ENCODE assay signal across 8 mouse cellular contexts in the genomic region with DNA sequence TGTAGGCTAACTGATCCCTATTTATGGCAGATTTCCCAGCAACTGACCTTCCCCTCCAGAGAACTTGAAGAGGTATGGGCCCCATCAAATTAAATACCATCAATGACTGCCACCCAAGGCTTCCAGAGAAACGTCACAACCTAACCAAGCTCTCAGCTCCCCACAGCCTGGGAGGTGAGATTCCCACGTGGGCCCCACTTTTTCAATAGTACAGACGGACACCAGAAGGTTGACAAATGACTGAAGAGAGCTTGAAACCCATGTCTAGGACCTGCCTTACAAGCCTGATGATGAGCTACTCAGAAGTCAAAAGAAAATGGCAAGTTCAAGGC. TPM values are rescaled to one million over a fixed set of nuclear protein-coding genes. Genes with fewer than 3 reads are reported as not detected.
DNase-seq lines count a peak whose midpoint lies in the region; ATAC-seq and TF ChIP-seq lines count a peak whose summit lies in the region.

No protein-coding gene starts in this region.

- 46% methylated on average over 3 of the region's 3 CpGs for WGBS in heart, embryonic 12.5 days
- WGBS in hindbrain, embryonic 15.5 days = 46% methylated on average over 3 of the region's 3 CpGs
- WGBS in midbrain, embryonic 12.5 days = 53% methylated on average over 3 of the region's 3 CpGs

- H3K79me2 ChIP-seq in MEL (ENCODE audit: control insufficient read depth, insufficient read depth, low read length, poor library complexity) = peaks cover 45% of the 10 kb centered on the region

- no peak for TF ChIP-seq POLR2A in MEL (IDR thresholded peaks at IDR 0.05; ENCODE audit: control insufficient read depth in 1 of 2, insufficient read depth in 1 of 2, low read depth in 1 of 2, low read length in 2 of 2, poor library complexity in 1 of 2)

- H3K27me3 ChIP-seq in heart, embryonic 12.5 days (replicated peaks) = no peaks in the 10 kb centered on the region
- no peaks in the 10 kb centered on the region for H3K27me3 ChIP-seq in MEL (ENCODE audit: control insufficient read depth in 1 of 2, insufficient read depth in 2 of 2, low read length in 2 of 2)
- no peaks in the 10 kb centered on the region for H3K27me3 ChIP-seq in hindbrain, embryonic 15.5 days
- H3K27me3 ChIP-seq in midbrain, embryonic 12.5 days = no peaks in the 10 kb centered on the region

- intact Hi-C loops in left cerebral cortex, postnatal 36 days (cut with DNase I) = loop anchor here (5.0 kb wide), 1 partner anchor 68 kb away; a partner anchor contains a TSS

- H3K9me3 ChIP-seq in heart, embryonic 12.5 days (replicated peaks) = no peaks in the 10 kb centered on the region
- H3K9me3 ChIP-seq in MEL (replicated peaks; ENCODE audit: insufficient read depth, low read length) = no peaks in the 10 kb centered on the region
- no peaks in the 10 kb centered on the region for H3K9me3 ChIP-seq in hindbrain, embryonic 15.5 days
- H3K9me3 ChIP-seq in midbrain, embryonic 12.5 days = no peaks in the 10 kb centered on the region

- H3K4me3 ChIP-seq in heart, embryonic 12.5 days = peak overlapping the region; percentile 85
- H3K4me3 ChIP-seq in MEL (ENCODE audit: control insufficient read depth in 1 of 2, insufficient read depth in 1 of 2, low read depth in 2 of 2, low read length in 2 of 2) = peak overlapping the region; percentile 72 to 99
- H3K4me3 ChIP-seq in hindbrain, embryonic 15.5 days = peak overlapping the region; percentile 89
- peak overlapping the region; percentile 82 for H3K4me3 ChIP-seq in midbrain, embryonic 12.5 days

- TF ChIP-seq RAD21 in MEL (IDR thresholded peaks at IDR 0.05; ENCODE audit: low read depth, low read length) = no peak

- peak overlapping the region; percentile 94 for H3K27ac ChIP-seq in heart, embryonic 12.5 days (ENCODE audit: poor library complexity, severe bottlenecking)
- no peak overlapping the region for H3K27ac ChIP-seq in MEL (ENCODE audit: control insufficient read depth, low read depth, low read length)
- H3K27ac ChIP-seq in hindbrain, embryonic 15.5 days (replicated peaks) = peak overlapping the region; percentile 96; the same call in 1 of the 2 replicates
- peak overlapping the region; percentile 94; the same call in 1 of the 2 replicates for H3K27ac ChIP-seq in midbrain, embryonic 12.5 days (replicated peaks)

- TF ChIP-seq CTCF in MEL (IDR thresholded peaks at IDR 0.05 in 2 of 3, conservative IDR thresholded peaks at IDR 0.05 in 1 of 3; ENCODE audit: control insufficient read depth in 1 of 3, insufficient read depth in 1 of 3, low read depth in 2 of 3, low read length in 3 of 3, poor library complexity in 1 of 3, severe bottlenecking in 1 of 3) = no peak

- ATAC-seq in heart, embryonic 12.5 days (ENCODE audit: insufficient number of reproducible peaks, low FRiP score) = no peak
- no peak for ATAC-seq in hindbrain, embryonic 15.5 days (ENCODE audit: low FRiP score, low read depth)
- ATAC-seq in midbrain, embryonic 12.5 days (ENCODE audit: low FRiP score, low read depth) = no peak

- H3K4me2 ChIP-seq in heart, embryonic 12.5 days = peak overlapping the region; percentile 76
- peak overlapping the region; percentile 74 for H3K4me2 ChIP-seq in hindbrain, embryonic 15.5 days
- H3K4me2 ChIP-seq in midbrain, embryonic 12.5 days (replicated peaks) = peak overlapping the region; percentile 62

- H3K9ac ChIP-seq in heart, embryonic 12.5 days = peak overlapping the region; percentile 48
- peak overlapping the region; percentile 99 for H3K9ac ChIP-seq in MEL (ENCODE audit: control insufficient read depth, low read depth, low read length, poor library complexity, severe bottlenecking)
- no peak overlapping the region for H3K9ac ChIP-seq in hindbrain, embryonic 15.5 days
- H3K9ac ChIP-seq in midbrain, embryonic 12.5 days (replicated peaks) = 0 out of 2 replicates have a peak overlapping the region, but pooled peaks have one; percentile 97

- peaks cover 46% of the 10 kb centered on the region for H3K36me3 ChIP-seq in heart, embryonic 12.5 days
- H3K36me3 ChIP-seq in MEL (ENCODE audit: control insufficient read depth in 1 of 2, insufficient read depth in 2 of 2, low read length in 2 of 2) = peaks cover 10 to 12% of the 10 kb centered on the region in 2 experiments
- peaks cover 25% of the 10 kb centered on the region for H3K36me3 ChIP-seq in hindbrain, embryonic 15.5 days
- H3K36me3 ChIP-seq in midbrain, embryonic 12.5 days = peaks cover 40% of the 10 kb centered on the region

- H3K4me1 ChIP-seq in heart, embryonic 12.5 days (replicated peaks) = peaks cover 39% of the 10 kb centered on the region
- peaks cover 0 to 11% of the 10 kb centered on the region in 2 experiments; a peak in 3 of 4 replicates for H3K4me1 ChIP-seq in MEL (ENCODE audit: control insufficient read depth in 1 of 2, insufficient read depth in 2 of 2, low read length in 2 of 2)
- H3K4me1 ChIP-seq in hindbrain, embryonic 15.5 days (replicated peaks) = peaks cover 40% of the 10 kb centered on the region
- H3K4me1 ChIP-seq in midbrain, embryonic 12.5 days = peaks cover 37% of the 10 kb centered on the region

- DNase-seq in heart, adult 8-10 months (ENCODE audit: low spot score) = no peak
- DNase-seq in MEL (ENCODE audit: low read depth, low spot score) = no peak
- DNase-seq in spleen, postnatal 10 days (ENCODE audit: low spot score in 2 of 2) = no peak
- DNase-seq in thymus, postnatal 4 days = no peak
- no peak for DNase-seq in left cerebral cortex, postnatal 36 days (ENCODE audit: low spot score in 2 of 2)

- no peak for TF ChIP-seq EP300 in MEL (IDR thresholded peaks at IDR 0.05; ENCODE audit: low read depth in 1 of 2, low read length in 2 of 2)

TF ChIP-seq in MEL, 35 proteins besides CTCF, POLR2A, EP300 and RAD21 (continues in another document):
- TF ChIP-seq CHD1 (IDR thresholded peaks at IDR 0.05; ENCODE audit: low read depth, low read length) (no peak), MAZ (IDR thresholded peaks at IDR 0.05; ENCODE audit: low read depth, low read length) (no peak), RCOR1 (IDR thresholded peaks at IDR 0.05; ENCODE audit: low read depth, low read length) (no peak), MEF2A (IDR thresholded peaks at IDR 0.05; ENCODE audit: extremely low read depth, insufficient replicate concordance, low read depth, low read length, poor library complexity, severe bottlenecking) (no peak), NELFE (IDR thresholded peaks at IDR 0.05; ENCODE audit: low read depth, low read length) (no peak)

RNA-seq across cellular contexts. Expression of a gene that starts 1.6 kb away (rescaled TPM):
- 377 and 394 TPM in 2 replicates for polyA plus RNA-seq in heart, embryonic 12.5 days (2016; fragmentation: Nextera tagmentation; extraction: Ambion mirVana)
- total RNA-seq in heart, adult 8-10 months (2022) = 100 to 1,000 TPM in 2 of 4 experiments, 10 to 100 TPM in 2; 88.3 to 107 (median 102) TPM
- 317 and 339 TPM in 2 replicates for total RNA-seq in MEL (2012; rRNA removed)
- polyA plus RNA-seq in MEL (2012; ENCODE audit: insufficient read depth in 1 of 2, insufficient read length in 2 of 2, low read depth in 1 of 2, low replicate concordance in 2 of 2, missing spikeins in 1 of 2) = 100 to 1,000 TPM; 254 to 715 TPM
- 584 and 590 TPM in 2 replicates for polyA plus RNA-seq in hindbrain, embryonic 15.5 days (2015; fragmentation: Nextera tagmentation; extraction: Ambion mirVana)
- 643 and 658 TPM in 2 replicates for polyA plus RNA-seq in midbrain, embryonic 12.5 days (2016; fragmentation: Nextera tagmentation; extraction: Ambion mirVana)
- total RNA-seq in left cerebral cortex, postnatal 36 days (2021) = 100 to 1,000 TPM; 143 to 145 TPM

RNA-seq across cellular contexts. Expression of a gene that starts 10.1 kb away (rescaled TPM):
- polyA plus RNA-seq in heart, embryonic 12.5 days (2016; fragmentation: Nextera tagmentation; extraction: Ambion mirVana) = 10.7 and 11.5 TPM in 2 replicates
- total RNA-seq in heart, adult 8-10 months (2022) = 1 to 10 TPM; 1.4 to 2.7 (median 1.8) TPM
- 0.20 and 0.35 TPM in 2 replicates for total RNA-seq in MEL (2012; rRNA removed)
- polyA plus RNA-seq in MEL (2012; ENCODE audit: insufficient read depth in 1 of 2, insufficient read length in 2 of 2, low read depth in 1 of 2, low replicate concordance in 2 of 2, missing spikeins in 1 of 2) = under 1 TPM in 1 of 2 experiments, not detected in 1; 0.81 TPM
- 56.1 and 58.1 TPM in 2 replicates for polyA plus RNA-seq in hindbrain, embryonic 15.5 days (2015; fragmentation: Nextera tagmentation; extraction: Ambion mirVana)
- polyA plus RNA-seq in midbrain, embryonic 12.5 days (2016; fragmentation: Nextera tagmentation; extraction: Ambion mirVana) = 40.6 and 43.7 TPM in 2 replicates
- total RNA-seq in left cerebral cortex, postnatal 36 days (2021) = 10 to 100 TPM; 85.4 to 97.7 TPM

RNA-seq across cellular contexts. Expression of a gene that starts 12.6 kb away (rescaled TPM):
- 59.5 and 60.8 TPM in 2 replicates for polyA plus RNA-seq in heart, embryonic 12.5 days (2016; fragmentation: Nextera tagmentation; extraction: Ambion mirVana)
- 10 to 100 TPM; 23.2 to 31.9 (median 27.0) TPM for total RNA-seq in heart, adult 8-10 months (2022)
- 78.6 and 83.4 TPM in 2 replicates for total RNA-seq in MEL (2012; rRNA removed)
- polyA plus RNA-seq in MEL (2012; ENCODE audit: insufficient read depth in 1 of 2, insufficient read length in 2 of 2, low read depth in 1 of 2, low replicate concordance in 2 of 2, missing spikeins in 1 of 2) = 10 to 100 TPM in 1 of 2 experiments, not detected in 1; 82.1 TPM
- polyA plus RNA-seq in hindbrain, embryonic 15.5 days (2015; fragmentation: Nextera tagmentation; extraction: Ambion mirVana) = 57.4 and 58.1 TPM in 2 replicates
- polyA plus RNA-seq in midbrain, embryonic 12.5 days (2016; fragmentation: Nextera tagmentation; extraction: Ambion mirVana) = 66.7 and 70.6 TPM in 2 replicates
- 10 to 100 TPM; 29.2 to 38.7 TPM for total RNA-seq in left cerebral cortex, postnatal 36 days (2021)

RNA-seq across cellular contexts. Expression of a gene that starts 13.7 kb away (rescaled TPM):
- 42.1 and 42.5 TPM in 2 replicates for polyA plus RNA-seq in heart, embryonic 12.5 days (2016; fragmentation: Nextera tagmentation; extraction: Ambion mirVana)
- total RNA-seq in heart, adult 8-10 months (2022) = 10 to 100 TPM in 3 of 4 experiments, 1 to 10 TPM in 1; 8.6 to 13.5 (median 11.0) TPM
- 13.4 and 16.6 TPM in 2 replicates for total RNA-seq in MEL (2012; rRNA removed)
- 10 to 100 TPM in 1 of 2 experiments, not detected in 1; 24.6 TPM for polyA plus RNA-seq in MEL (2012; ENCODE audit: insufficient read depth in 1 of 2, insufficient read length in 2 of 2, low read depth in 1 of 2, low replicate concordance in 2 of 2, missing spikeins in 1 of 2)
- polyA plus RNA-seq in hindbrain, embryonic 15.5 days (2015; fragmentation: Nextera tagmentation; extraction: Ambion mirVana) = 12.8 and 13.3 TPM in 2 replicates
- 50.5 and 54.7 TPM in 2 replicates for polyA plus RNA-seq in midbrain, embryonic 12.5 days (2016; fragmentation: Nextera tagmentation; extraction: Ambion mirVana)
- 1 to 10 TPM; 1.8 to 2.6 TPM for total RNA-seq in left cerebral cortex, postnatal 36 days (2021)

RNA-seq across cellular contexts. Expression of a gene that starts 31.4 kb away (rescaled TPM):
- polyA plus RNA-seq in heart, embryonic 12.5 days (2016; fragmentation: Nextera tagmentation; extraction: Ambion mirVana) = 37.0 and 41.2 TPM in 2 replicates
- 10 to 100 TPM; 46.8 to 56.2 (median 49.7) TPM for total RNA-seq in heart, adult 8-10 months (2022)
- 17.7 and 18.3 TPM in 2 replicates for total RNA-seq in MEL (2012; rRNA removed)
- 10 to 100 TPM; 34.4 to 81.5 TPM for polyA plus RNA-seq in MEL (2012; ENCODE audit: insufficient read depth in 1 of 2, insufficient read length in 2 of 2, low read depth in 1 of 2, low replicate concordance in 2 of 2, missing spikeins in 1 of 2)
- 49.8 and 56.5 TPM in 2 replicates for polyA plus RNA-seq in hindbrain, embryonic 15.5 days (2015; fragmentation: Nextera tagmentation; extraction: Ambion mirVana)
- 48.1 and 52.4 TPM in 2 replicates for polyA plus RNA-seq in midbrain, embryonic 12.5 days (2016; fragmentation: Nextera tagmentation; extraction: Ambion mirVana)
- total RNA-seq in left cerebral cortex, postnatal 36 days (2021) = 100 to 1,000 TPM; 174 to 177 TPM
